Mouse (Mus musculus) ES-Bruce4 (cell line): ENCODE results near the gene Erc1.

Source experiments
- CTCF ChIP-seq: IDR thresholded peaks from one replicate; pipeline ENCODE4 v1.8.1; 2011; ENCODE audit warnings: low read depth, low read length
- POLR2A ChIP-seq: IDR thresholded peaks from one replicate; pipeline ENCODE4 v1.8.1; 2011; ENCODE audit warnings: low read length; ENCODE audit not compliant: insufficient read depth

GRCm38 (mm10) chr6:119796291-119796690, 51.7 kb downstream of the Erc1 start:
- TF ChIP-seq CTCF (no peak), POLR2A (no peak)
